Mouse (Mus musculus) heart, postnatal 25 days (tissue): ENCODE results near the gene Cgrrf1. TPM values are rescaled to one million over a fixed set of nuclear protein-coding genes. Genes with fewer than 3 reads are reported as not detected.
A peak's percentile ranks its signal among the peaks of the same experiment; 100 is the strongest.

ENCODE experiments used
- DNase-seq: peaks from one replicate; pipeline ENCODE4 v3.0.0; 2022; ENCODE audit warnings: low spot score
- intact Hi-C: fragments of 180-260 bp; cut with DNase I; formaldehyde crosslinking; loops from one replicate; pipeline ENCODE4 v1.15.1; 2025
- total RNA-seq, 2 experiments: library from RNA; stranded (reverse); gene quantifications; 2 replicates each; pipeline ENCODE4 v1.2.3; 2021

Gene Cgrrf1
- total RNA-seq, 2 experiments from 2014 or later, result 37.4 to 39.8 TPM

DNA sequence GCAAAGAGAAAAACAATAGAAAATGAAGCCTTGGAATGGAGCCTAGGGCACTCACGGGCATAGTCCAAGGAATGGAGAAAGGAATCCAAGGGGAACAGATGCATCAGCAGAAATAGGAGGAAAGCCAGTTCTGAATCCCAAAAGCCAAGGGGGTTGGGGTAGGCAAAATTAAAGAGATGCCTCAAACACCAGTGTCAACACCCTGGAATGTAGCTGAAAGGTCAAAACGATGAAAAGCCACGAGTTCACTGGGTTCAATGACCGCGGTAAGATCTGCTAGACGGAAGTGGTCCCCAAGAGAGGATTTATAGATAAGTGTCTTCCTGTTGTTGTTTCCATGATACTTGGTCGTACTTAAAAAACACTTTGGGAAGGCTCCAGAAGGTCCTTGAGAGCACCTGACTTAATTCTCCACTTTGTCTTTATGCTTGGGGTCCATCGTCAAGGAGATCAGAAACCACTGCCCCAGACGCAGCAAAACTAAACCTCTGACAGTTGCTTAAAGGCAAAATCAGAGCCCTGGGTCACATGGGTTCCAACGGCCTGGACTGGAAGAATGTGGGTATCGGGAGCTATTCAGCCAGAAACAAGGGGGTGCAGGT lies 10.6 kb upstream of the Cgrrf1 start:
- intact Hi-C loops, result loop anchor here (2.0 kb wide), 1 partner anchor 33 kb away; the partner anchor contains the start of gene Cnih1
- DNase-seq, result no peak

DNA sequence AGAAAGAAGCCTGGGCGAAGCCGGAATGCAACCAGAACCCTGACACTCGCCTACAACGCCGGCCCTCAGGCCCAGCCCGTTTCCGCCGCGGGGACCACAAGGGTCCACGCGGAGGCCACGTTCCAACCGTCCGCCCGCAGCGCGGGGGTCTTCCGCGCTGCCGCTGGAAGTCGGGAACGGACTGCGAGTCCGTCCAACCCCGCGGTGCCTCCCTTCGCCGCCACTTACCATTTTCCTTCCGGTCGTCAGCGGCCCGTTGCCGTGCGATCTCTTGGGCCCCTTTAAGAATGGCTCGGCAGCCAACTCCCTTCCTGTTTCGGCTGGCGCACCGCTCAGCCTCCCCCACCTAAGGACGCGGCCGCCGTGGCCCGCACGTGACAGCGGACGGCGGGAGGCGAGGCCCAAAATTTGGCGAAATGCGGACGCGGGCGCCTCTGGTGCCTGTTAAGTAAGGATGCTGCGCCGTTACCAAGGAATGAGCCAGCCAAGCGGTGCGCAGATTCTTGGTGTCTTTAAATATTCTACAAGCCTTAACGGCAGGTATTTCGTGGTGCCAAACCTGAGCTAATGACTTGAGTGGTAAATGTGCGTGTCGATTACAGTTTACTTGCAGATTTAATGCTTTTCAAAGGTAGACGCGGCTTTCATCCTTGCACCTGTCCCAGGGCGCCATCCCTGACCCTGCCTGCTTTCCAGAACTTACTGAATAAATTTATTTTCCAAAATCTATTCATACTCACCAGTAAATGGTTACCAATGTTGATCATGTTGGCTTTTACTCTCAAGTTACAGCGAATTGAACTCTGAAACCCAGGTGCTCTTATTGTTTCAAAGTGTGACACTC lies 9.8 kb upstream of the Cgrrf1 start, which contains the start of gene Gmfb:
TSS of gene Gmfb (minus strand) at position 370 of the 844 bp plus-strand sequence.
- peak; percentile 93 for DNase-seq
- intact Hi-C loops, result loop anchor here (2.0 kb wide), 2 partner anchors 33 to 61 kb away; partner anchors contain the start of genes Cnih1 and Samd4

DNA sequence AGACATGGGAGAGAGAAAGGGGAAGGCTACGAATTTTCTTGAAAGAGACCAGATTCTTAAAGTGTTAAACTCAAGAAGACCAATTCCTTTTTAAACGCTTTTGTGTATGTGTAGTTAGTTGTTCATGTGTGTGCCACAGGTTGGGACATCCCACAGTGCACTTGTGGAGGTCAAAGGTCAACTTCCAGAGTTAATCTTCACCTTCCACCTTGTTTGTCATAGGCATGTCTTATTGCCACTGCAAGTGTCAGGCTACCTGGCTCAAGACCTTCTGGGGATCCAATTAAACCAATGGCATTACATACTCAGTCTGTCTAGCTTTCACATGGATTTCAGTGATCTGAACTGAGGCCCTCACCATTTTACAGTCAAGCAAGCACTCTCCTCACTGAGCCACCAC lies 7.9 kb upstream of the Cgrrf1 start:
- intact Hi-C loops, result loop anchor here (2.0 kb wide), 1 partner anchor 59 kb away; the partner anchor contains the start of gene Samd4
- no peak for DNase-seq

DNA sequence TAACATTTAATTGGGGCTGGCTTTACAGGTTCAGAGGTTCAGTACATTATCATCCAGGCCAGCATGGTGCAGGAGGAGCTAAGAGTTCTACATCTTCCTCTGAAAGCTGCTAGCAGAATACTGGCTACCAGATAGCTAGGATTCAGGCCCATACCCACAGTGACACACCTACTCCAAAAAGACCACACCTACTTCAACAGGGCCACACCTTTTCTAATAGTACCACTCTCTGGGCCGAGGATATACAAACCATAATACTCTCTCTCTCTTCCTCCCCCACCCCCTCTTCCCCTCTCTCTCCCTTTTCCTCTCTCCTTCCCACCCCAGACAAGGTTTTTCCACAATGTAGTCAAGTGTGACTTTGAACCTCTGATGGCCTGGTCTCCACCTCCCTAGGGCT lies 4.5 kb upstream of the Cgrrf1 start:
- DNase-seq, result no peak
- intact Hi-C loops, result no loop called here

DNA sequence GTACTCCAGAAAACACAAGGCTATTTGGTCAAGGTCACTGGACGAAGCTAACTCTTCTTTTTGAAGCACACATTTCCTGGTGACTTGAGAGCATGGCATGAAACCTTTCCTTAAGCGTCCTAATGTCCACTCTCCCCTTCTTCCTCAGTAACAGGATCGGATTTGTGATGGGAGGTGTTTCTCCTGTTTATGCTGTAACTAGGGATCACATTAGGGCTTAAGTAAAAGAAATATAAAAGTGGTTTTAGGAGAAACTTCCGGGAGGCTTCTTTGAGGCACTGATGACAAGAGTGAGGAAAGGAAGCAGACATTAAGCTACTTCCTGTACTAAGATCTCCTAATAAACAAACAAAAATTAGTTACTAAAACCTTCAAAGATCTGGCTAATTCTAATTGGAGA lies 630 bp upstream of the Cgrrf1 start:
- no peak for DNase-seq
- intact Hi-C loops, result loop anchor here (5.0 kb wide), 1 partner anchor 171 kb away; no protein-coding TSS in a partner anchor

DNA sequence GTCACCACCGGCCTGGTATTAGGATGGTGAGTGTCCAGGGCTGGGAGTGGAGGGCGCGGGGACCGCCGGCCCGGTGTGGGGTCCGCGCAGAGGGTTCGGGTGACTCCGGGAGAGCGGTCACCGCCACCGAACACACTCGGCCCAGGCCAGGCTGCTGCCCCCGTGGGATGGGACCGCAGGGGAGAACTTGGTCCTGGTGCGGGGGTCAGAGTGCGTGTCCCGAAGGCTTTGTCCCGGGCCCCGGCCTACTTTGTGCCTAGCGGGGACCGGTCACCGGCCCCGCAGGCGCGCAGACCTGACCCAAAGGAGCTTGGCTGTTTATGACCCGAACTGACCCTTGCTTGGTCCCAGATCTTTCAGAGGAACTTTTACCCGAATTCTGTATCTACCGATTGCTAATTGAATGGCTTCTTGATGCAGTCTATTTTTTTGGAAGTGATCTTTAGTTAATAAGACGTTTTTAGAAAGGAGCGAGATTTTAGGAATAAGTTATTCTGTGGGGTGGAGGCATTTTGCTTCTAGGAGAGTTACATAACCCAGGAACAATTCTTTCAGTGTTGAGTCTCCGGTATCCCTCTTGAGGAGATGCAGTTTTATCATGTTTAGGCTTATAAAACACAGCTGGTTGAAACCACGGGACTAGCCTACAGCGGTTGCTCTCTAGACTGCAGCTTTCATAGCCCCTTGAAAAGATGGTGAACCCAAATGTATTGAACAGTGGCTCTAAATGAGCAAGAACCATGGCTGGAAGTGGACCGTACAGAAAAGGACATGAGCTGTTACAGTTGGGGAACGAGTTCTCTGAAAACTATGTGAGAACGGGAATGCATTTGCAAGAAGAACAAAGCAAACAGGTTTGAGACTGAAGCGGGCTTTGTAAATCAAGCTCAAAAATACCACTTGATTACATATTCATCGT lies 688 bp downstream of the Cgrrf1 start:
- DNase-seq, result no peak
- intact Hi-C loops, result loop anchor here (5.0 kb wide), 1 partner anchor 170 kb away; no protein-coding TSS in a partner anchor

DNA sequence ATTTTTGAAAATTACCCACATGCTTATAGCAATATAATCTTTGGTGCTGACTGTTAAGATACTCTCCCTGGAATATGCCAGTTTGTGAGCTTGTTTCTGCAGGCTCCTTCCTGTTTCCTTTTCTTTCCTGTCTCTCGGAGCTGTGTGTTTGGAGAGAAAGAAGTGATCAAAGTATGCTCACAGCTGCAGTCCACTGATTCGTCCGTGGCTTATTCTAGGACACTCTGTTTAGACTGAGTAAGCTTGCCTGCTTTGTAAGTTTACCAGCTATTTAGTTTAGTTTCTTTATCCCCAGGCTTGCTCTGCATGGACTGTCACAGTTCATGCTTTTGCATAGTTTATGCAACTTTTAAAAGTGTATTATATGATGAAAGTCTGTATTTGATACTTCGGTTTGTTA lies 7.4 kb downstream of the Cgrrf1 start:
- no peak for DNase-seq
- intact Hi-C loops, result no loop called here

DNA sequence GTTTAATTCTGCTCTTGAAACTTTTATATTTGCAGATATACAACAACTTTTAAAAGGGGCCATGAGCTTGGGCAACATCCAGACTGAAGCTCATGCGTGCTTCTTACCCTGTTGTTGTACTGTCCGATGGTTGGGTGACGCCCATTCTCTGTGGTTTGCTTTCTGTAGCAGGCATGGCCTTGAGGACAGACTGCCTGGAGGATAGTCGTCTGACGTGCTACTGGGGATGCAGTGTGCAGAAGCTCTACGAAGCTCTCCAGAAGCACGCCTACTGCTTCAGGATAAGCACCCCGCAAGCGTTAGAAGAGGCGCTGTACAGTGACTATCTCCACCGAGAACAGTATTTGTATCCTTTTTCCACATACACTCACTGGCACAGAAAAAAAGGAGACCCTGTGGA lies 13.8 kb downstream of the Cgrrf1 start:
- intact Hi-C loops, result no loop called here
- DNase-seq, result no peak

DNA sequence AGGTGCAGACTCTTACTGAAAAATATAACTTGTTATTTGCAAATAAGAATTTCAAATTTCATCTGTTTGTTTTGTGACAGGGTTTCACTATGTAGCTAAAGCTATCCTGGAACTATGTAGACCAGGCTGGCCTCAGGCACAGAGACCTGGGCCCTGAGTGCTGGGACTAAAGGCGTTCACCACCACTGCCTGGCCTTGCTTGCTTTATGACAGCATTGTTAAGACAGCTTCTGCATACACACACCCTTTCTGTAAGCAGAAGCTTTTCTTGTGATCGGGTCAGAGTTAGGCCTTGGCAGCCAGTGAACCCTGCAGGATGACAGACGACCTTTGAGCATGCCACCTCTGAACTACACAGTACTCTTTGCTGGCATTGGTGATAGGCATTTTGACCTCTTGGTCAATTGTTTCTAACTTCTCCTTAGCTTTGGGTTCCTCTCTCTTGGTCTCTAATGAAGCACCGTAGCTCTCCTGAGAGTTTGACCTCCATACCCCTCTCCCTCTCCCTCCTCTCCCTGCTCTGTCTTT lies 16.2 kb downstream of the Cgrrf1 start:
- no peak for DNase-seq
- intact Hi-C loops, result no loop called here

DNA sequence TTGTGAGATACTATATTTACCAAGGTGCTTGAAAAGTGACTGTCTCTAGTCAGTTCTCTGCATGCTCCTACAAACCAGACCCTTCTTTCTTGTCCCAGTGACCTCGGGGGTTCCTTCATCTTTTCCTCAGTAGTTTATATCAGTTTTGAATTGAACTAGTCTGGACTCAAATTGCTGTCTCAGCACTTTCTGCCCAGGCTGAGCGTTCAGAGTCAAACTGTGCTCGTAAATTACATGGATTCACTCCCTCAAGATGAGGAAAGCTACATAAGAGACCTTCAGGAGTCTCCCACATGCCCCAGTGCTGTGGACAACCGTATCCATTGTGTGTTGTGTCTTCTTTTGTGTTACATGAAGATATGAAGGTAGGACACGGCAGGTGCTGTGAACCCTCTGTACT lies 16.8 kb downstream of the Cgrrf1 start:
- intact Hi-C loops, result no loop called here
- no peak for DNase-seq

DNA sequence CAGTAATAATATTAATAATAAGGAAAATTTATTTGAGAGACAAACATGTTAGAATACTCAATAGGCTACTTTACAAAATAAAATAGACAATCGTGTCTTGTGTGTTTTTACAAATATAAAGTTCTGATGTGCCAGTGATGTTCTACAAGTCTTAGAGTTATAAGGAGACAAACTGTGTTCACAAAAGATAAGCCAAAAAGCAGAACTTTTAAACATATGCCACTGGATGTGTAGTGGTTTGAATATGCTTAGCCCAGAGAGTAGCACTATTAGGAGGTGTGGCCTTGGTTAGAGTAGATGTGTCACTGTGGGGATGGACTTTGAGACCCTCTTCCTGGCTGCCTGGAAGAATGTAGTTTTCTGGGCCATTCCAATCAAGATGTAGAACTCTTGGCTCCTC lies 17.8 kb downstream of the Cgrrf1 start:
- DNase-seq, result no peak
- intact Hi-C loops, result no loop called here

DNA sequence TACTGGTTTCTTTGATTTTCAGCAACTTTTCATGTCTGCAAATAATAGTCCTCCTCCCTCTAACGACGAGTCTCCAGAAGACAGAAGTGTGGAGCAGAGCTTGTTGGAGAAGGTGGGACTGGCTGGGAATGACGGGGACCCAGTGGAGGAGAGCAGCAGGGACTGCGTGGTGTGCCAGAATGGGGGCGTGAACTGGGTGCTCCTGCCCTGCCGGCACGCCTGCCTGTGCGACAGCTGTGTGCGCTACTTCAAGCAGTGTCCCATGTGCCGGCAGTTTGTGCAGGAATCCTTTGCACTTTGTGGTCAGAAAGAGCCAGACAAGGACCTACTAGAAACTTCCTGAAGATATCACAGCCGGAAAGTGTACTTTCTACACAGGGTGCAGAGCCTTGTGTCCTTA lies 21.8 kb downstream of the Cgrrf1 start:
- intact Hi-C loops, result no loop called here
- no peak for DNase-seq

DNA sequence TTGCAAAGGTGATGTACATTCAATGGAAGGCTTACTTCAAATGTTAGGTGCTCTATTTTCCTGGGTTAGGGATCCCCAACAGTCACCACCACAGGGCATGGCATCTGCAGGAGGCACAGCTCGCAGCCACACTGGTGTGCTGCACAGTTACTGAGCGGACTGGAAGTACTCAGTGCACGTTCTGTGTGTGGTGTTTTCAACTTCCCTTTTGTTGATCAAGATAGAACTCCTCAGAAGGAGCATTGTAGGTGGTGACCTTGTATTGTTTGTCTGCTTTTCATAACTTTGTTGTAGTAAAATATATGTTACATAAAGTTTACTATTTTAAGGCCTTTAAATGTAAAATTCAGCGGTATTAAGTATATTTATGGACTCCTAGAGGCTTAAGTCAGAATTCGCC lies 31.0 kb downstream of the Cgrrf1 start:
- DNase-seq, result no peak
- intact Hi-C loops, result no loop called here

DNA sequence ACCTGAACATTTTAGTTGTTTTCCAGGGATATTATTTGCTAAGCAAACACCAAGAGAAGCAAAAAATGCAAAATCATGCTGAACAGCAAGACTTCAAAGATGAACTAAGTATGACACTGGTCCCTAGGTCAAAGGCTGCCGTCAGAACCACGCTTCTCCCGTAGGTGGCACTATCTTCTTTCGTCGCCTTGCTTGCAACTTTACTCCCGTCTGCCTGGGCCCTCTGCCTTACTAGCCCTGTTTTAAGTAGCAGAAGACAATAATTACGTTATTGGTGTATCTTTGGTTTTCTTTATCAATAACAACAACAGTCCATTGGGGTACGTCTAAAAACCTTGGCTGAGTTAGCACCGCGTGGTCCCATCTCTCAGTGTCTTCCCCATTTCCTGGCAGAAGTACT lies 49.0 kb downstream of the Cgrrf1 start:
- DNase-seq, result no peak
- intact Hi-C loops, result loop anchor here (1.0 to 10.0 kb wide), 6 partner anchors 46 to 514 kb away; partner anchors contain the start of gene Gch1

DNA sequence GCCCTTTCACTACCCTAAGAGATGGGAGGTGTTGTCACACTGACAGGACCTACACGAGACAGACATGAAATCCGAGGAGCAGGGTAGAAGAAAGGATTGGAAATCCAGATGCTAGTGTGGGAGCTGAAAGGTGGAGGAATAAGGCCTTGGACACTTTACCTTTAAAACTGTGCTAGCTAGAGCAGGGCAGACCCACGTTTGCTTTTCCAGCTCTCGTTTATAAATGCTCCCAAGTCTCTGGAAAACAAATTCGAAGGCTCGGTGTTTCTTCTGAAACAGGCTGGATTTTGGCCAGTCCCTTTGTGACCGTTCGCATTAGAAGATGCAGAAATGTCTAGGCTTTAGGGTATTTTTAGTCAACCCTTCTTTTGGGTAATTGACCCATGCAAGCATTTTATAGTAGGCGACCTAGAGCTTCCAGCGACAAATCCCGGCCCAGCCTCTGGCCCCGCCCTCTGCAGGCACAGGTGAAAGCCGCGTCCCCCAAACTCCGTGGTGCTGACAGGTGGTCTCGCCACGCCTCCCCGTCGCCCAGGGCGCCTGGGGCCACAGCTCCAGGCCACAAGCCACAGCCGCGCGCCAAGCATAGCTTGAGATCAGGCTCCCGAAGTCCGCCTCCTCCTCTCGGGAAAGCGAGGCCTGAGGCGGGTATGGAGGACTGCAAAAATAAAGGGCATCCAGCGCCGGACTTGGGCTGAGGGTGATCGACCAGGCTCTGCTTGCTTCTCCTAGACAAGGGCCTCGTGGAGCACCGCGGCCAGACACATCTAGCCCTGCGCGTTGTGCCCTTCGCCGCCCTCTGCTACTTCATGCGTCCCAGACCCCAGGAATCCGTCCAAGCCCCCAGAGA lies 49.9 kb downstream of the Cgrrf1 start:
- intact Hi-C loops, result loop anchor here (1.0 to 10.0 kb wide), 8 partner anchors 47 to 513 kb away; partner anchors contain the start of genes Gch1 and Gmfb
- peak; percentile 36 for DNase-seq

DNA sequence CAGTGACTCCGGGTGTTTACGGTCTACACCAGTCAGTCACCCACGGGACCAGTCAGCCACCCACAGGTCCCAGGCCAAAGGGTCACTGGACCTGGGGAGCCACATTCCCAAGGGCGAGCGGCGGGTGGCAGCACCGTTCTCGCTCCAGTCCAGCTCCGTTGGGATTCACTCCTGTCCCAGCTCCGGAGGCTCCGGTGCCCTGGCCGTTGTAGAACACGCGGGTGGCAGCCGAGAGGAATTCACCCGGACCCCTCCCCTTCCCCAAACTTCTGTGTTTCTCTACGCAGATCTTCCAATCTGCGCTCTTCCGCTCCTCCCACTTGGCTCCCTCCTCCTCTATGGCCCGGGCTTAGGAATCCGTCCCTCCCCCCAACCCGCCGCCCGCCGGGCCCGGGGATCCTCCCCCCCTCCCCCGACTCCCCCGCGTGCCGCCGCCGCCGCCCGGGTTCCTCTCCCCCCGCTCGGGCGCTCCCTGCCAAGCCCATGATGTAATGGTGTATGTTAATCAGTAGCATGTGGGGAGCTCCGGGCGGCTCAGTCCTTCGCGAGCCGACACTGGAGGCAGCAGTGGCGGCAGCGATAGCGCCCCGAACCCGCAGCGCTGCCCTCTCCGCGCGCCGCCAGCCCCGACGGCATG lies 50.6 kb downstream of the Cgrrf1 start, which contains the start of gene Samd4:
TSS of gene Samd4 (plus strand) at position 424 of the 637 bp plus-strand sequence.
- intact Hi-C loops, result loop anchor here (2.0 to 10.0 kb wide), 6 partner anchors 60 to 512 kb away; partner anchors contain the start of genes Gch1 and Gmfb
- DNase-seq, result peak; percentile 82

DNA sequence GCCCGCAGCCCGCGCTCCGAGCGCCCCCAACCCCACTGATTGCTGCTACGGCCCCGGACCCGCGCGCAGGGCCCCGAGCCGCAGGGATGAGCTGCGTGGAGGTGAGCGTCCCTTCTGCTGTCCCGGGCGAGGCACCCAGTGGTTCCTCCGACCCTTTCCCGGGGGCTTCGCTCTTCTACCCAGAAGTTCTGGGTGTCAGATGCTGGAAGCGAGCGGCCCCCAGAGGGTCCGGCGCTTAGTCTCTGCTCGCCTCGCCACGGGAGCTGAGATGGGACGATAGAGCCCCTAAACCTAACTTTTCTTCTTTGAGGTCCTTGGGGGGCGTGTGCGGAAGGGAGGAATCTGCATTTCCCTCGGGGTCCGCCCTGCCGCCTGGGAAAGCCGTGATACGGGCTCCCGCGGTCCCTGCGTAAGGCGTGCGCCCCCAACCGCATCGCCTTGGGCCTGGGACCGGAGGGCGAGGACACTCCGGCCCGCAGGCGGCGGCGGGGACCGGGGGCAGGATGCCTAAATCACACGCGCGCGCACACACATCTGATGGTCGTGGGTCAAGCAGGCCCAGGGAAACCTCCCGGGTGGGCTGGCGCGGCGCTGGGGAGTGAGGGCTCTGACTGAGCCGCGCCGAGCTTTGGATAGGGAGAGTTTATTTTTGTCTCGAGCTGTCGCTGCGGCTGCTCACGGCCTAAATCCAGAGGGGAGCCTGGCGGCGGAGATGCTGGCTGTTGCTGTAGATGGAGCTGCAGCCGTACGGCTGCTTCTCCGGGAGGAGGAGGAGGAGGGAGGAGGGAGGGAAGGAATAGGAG lies 51.3 kb downstream of the Cgrrf1 start:
- DNase-seq, result peak; percentile 37
- intact Hi-C loops, result loop anchor here (2.0 to 10.0 kb wide), 6 partner anchors 60 to 512 kb away; partner anchors contain the start of genes Gch1 and Gmfb
